Mouse (Mus musculus) intestine, postnatal 0 days (tissue): Measurements from ENCODE around the gene Tbce. TPM values are rescaled to one million over a fixed set of nuclear protein-coding genes. Genes with fewer than 3 reads are reported as not detected.
A peak's percentile ranks its signal among the peaks of the same experiment; 100 is the strongest.
"Not testable (repeated sequence)": the region's sequence is repeated elsewhere in the genome, so short reads cannot be mapped to it uniquely, and the experiment has no call there.

Experiments used
- ATAC-seq: fragments of 200-750 bp; cut with Nextera tagmentation; 2 replicates; pipeline ENCODE4 v1.8.0; 2017; ENCODE audit warnings: mild to moderate bottlenecking, moderate TSS enrichment, moderate library complexity
- H3K27ac ChIP-seq: fragments of 300-500 bp; sonication (generic); 2 replicates; pipeline ENCODE4 v1.5.1; 2014; ENCODE audit warnings: mild to moderate bottlenecking, low read depth, low read length, moderate library complexity
- H3K27me3 ChIP-seq: fragments of 300-500 bp; sonication (generic); replicated peaks from 2 replicates; pipeline ENCODE4 v1.6.1; 2014; ENCODE audit warnings: low read length, mixed read lengths; ENCODE audit not compliant: control insufficient read depth, insufficient read depth
- H3K36me3 ChIP-seq: fragments of 300-500 bp; sonication (generic); 2 replicates; pipeline ENCODE4 v1.6.1; 2014; ENCODE audit warnings: mild to moderate bottlenecking, moderate library complexity; ENCODE audit not compliant: control insufficient read depth, insufficient read depth
- H3K4me1 ChIP-seq: fragments of 300-500 bp; sonication (generic); replicated peaks from 2 replicates; pipeline ENCODE4 v1.6.1; 2014; ENCODE audit warnings: antibody characterized with exemption, low read length, mixed read lengths; ENCODE audit not compliant: control insufficient read depth, insufficient read depth
- H3K4me2 ChIP-seq: fragments of 300-500 bp; sonication (generic); replicated peaks from 2 replicates; pipeline ENCODE4 v1.6.1; 2014; ENCODE audit warnings: low read depth, mild to moderate bottlenecking, moderate library complexity
- H3K4me3 ChIP-seq: fragments of 300-500 bp; sonication (generic); 2 replicates; pipeline ENCODE4 v1.5.1; 2014; ENCODE audit warnings: low read depth, low read length
- H3K9ac ChIP-seq: fragments of 300-500 bp; sonication (generic); 2 replicates; pipeline ENCODE4 v1.6.1; 2014; ENCODE audit warnings: mild to moderate bottlenecking, low read depth, low read length
- H3K9me3 ChIP-seq: fragments of 300-500 bp; sonication (generic); 2 replicates; pipeline ENCODE4 v1.6.1; 2016; ENCODE audit warnings: mixed run types; ENCODE audit not compliant: control insufficient read depth
- CTCF ChIP-seq: sonication (generic); IDR thresholded peaks from 2 replicates; pipeline ENCODE4 v1.5.1; 2016; ENCODE audit warnings: low read depth, mild to moderate bottlenecking, control low read depth, antibody characterized with exemption, moderate library complexity
- WGBS: fragments of 180-500 bp; shearing (Covaris S2); extraction: QIAGEN DNeasy Blood & Tissue Kit; methylation state at CpG from one replicate; pipeline ENCODE4 v1.1.7; 2014; 5-methylcytosine and 5-hydroxymethylcytosine counted together
- polyA plus RNA-seq: library from polyadenylated mRNA; unstranded; fragments of >200 nt; fragmentation: Nextera tagmentation; extraction: Ambion mirVana; gene quantifications from 2 replicates; pipeline ENCODE4 v1.2.1, GENCODE M21; 2015

Gene Tbce
- polyA plus RNA-seq, 1 experiment from 2014 or later = 25.7 TPM

DNA sequence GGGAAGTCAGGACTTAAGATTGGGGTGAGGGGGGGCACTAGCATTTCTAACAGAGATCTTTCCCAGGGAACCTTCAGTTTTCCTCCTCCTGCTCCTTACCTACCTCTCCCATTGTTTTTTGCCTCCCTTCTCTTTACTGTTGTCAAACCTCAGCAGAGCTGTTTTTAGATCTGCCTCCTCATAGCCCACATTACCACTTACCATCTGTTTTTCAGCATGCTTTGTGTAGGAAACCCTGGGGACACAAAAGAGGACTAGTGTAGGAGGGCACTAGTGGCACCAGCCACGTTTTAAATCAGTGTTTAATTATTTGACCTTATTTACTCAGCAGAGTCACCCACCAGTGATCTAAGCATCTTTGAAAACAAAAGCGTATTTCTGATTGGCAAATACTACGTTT is 46.4 kb downstream of the Tbce start:
- no peak overlapping the region for H3K4me2 ChIP-seq
- H3K27ac ChIP-seq = no peak overlapping the region
- H3K9ac ChIP-seq = no peak overlapping the region
- TF ChIP-seq CTCF = no peak
- no peaks in the 10 kb centered on the region for H3K27me3 ChIP-seq
- WGBS = 74% methylated on average over 3 of the region's 3 CpGs
- H3K36me3 ChIP-seq = peaks cover 42% of the 10 kb centered on the region
- H3K4me3 ChIP-seq = no peak overlapping the region
- no peak for ATAC-seq
- H3K9me3 ChIP-seq = no peaks in the 10 kb centered on the region
- H3K4me1 ChIP-seq = no peaks in the 10 kb centered on the region

DNA sequence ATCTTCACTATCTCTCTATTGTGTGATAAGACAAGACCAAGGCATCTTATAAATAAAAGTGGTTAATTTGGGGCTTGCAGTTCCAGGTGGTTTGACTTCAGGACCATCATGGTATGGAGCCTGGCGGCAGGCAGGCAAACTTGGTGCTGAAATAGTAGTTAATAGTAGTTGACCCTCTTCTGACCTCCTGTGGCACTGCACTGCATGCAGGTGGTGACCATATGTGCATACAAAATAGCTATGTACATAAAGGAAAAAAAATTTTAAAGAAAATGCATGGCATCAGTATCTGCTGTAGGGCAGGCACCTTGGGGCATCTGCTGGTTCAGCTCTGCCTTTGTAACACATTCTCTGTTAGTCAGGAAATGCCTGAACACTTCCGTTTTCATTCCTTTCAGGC is 49.0 kb downstream of the Tbce start:
- WGBS = 73% methylated on average over 2 of the region's 2 CpGs
- TF ChIP-seq CTCF = no peak
- ATAC-seq = no peak

DNA sequence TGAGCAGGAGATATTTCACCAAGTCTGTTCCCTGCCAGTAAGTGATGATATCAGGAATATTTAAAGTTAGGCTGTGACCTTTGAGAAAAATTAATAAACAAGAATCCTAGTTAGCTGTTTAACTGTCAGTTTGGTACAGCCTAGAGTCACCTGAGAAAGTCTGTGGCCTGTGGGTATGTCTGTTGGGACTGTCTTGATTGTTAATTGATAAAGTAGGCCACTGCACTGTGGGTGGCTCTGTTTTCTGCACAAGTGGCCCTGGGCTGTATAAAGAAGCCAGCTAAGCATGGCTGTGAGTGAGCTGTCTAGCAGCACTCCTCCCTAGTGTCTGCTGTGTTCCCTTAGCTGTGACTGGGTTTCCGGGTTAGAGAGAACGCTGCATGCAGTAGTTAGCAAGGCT is 50.3 kb downstream of the Tbce start:
- Histone ChIP-seq H3K27me3 (no peaks in the 10 kb centered on the region), H3K9me3 (no peaks in the 10 kb centered on the region), H3K36me3 (peaks cover 9% of the 10 kb centered on the region), H3K4me1 (no peaks in the 10 kb centered on the region), H3K27ac (no peak overlapping the region), H3K4me2 (no peak overlapping the region), H3K4me3 (no peak overlapping the region), H3K9ac (no peak overlapping the region)
- no peak for TF ChIP-seq CTCF
- ATAC-seq = no peak
- 75% methylated on average over 2 of the region's 2 CpGs for WGBS

More for the DNA sequence above, 49.0 kb downstream of the Tbce start:
- Histone ChIP-seq H3K4me2 (no peak overlapping the region), H3K9ac (no peak overlapping the region), H3K27ac (no peak overlapping the region), H3K36me3 (peaks cover 17% of the 10 kb centered on the region), H3K27me3 (no peaks in the 10 kb centered on the region), H3K4me3 (no peak overlapping the region), H3K4me1 (no peaks in the 10 kb centered on the region), H3K9me3 (no peaks in the 10 kb centered on the region)

DNA sequence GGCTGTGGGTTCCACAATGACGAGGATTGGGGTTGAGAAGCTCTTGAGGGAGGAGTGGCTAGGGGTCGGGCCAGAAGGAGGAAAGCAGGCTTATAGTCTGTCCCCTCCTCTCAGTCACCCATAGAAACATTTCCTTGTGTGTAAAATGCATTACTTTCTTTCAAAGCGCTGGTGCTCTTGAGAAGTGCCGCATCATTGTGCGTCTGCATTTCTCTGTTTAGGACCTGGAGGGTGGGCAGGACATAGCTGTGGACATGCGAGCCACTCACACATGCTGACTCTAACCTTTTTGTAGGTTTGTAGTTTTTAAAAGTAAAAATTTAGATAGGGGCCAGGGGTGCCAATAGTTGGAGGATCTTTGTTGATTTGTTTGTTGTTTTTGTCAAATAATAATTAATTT is 55.9 kb downstream of the Tbce start:
- WGBS = 87% methylated on average over 6 of the region's 6 CpGs
- Histone ChIP-seq H3K4me2 (no peak overlapping the region), H3K4me3 (no peak overlapping the region), H3K27me3 (no peaks in the 10 kb centered on the region), H3K36me3 (peaks cover 6% of the 10 kb centered on the region), H3K9ac (no peak overlapping the region), H3K9me3 (no peaks in the 10 kb centered on the region), H3K27ac (no peak overlapping the region), H3K4me1 (no peaks in the 10 kb centered on the region)
- TF ChIP-seq CTCF = no peak
- no peak for ATAC-seq

DNA sequence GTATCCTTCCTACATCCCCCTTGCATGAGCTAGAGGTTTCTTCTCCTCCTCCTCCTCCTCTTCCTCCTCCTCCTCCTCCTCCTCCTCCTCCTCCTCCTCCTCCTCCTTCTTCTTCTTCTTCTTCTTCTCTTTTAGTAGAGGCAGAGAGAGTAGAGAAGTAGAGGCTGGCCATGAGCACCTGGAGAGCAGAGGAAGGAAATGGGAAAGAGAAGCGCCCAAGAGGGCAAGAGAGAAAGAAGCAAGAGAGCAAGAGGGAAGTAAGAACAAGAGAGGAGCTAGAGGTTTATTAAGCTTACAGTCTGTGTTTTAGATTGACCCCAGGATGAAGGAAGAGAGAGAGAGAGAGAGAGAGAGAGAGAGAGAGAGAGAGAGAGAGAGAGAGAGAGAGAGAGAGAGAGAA is 57.6 kb downstream of the Tbce start:
- not testable (repeated sequence) for H3K4me1 ChIP-seq, ATAC-seq
- WGBS = 94% methylated on average over 1 of the region's 1 CpGs

DNA sequence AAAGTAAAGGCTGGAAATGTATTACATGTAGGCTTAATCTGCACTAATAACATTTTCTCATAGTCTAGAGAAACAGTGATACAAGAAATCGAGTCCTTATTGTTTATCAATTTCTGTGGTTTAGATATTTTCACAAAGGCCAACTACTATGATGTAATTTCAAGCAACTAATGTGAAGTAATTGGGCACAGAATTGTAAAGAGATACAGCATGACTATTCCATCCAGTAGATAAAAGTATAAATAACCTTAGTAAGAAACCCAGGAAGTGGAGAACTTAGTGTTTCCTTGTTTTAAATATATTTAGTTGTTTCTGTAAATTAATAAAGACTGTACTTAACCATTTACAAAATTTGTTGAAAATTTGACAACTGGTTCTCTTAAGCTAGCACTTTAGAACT is 69.6 kb downstream of the Tbce start:
- no peaks in the 10 kb centered on the region for H3K4me1 ChIP-seq
- WGBS = 93% methylated on average over 1 of the region's 1 CpGs
- H3K9ac ChIP-seq = no peak overlapping the region
- peaks cover 4% of the 10 kb centered on the region; the same call in 1 of the 2 replicates for H3K36me3 ChIP-seq
- no peak for ATAC-seq
- TF ChIP-seq CTCF = no peak
- H3K4me3 ChIP-seq = no peak overlapping the region
- no peaks in the 10 kb centered on the region for H3K27me3 ChIP-seq
- no peak overlapping the region for H3K4me2 ChIP-seq
- no peaks in the 10 kb centered on the region for H3K9me3 ChIP-seq
- H3K27ac ChIP-seq = no peak overlapping the region

More for the DNA sequence above, 57.6 kb downstream of the Tbce start:
- not testable (repeated sequence) for H3K36me3 ChIP-seq, H3K27me3 ChIP-seq, H3K4me2 ChIP-seq, H3K9ac ChIP-seq, H3K27ac ChIP-seq, H3K9me3 ChIP-seq, H3K4me3 ChIP-seq

DNA sequence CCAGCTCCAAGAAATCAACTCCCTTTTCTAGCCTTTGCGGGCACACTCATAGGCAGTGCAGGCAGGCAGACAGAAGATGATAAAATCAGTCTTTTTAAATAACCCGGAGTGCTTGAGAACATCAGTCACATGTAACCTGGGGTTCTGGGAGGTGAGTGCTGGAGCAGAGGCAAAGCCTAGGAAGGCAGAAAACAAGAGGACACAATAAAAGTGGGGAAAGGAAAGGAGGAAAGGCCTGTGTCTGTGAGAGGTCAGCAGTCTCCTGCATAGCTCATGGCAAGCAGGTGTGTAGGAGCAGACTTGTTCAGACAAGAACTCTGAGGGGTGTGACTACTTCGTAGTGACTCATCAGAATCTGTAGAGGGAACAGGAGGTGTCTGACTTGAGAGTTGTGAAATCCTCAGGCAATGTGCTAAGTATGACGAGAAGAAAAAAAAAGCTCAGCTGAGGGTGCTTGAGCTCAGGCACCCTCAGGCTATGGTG is 70.8 kb downstream of the Tbce start:
- TF ChIP-seq CTCF = no peak
- Histone ChIP-seq H3K4me3 (no peak overlapping the region), H3K4me1 (no peaks in the 10 kb centered on the region), H3K27me3 (no peaks in the 10 kb centered on the region), H3K9ac (no peak overlapping the region), H3K9me3 (no peaks in the 10 kb centered on the region), H3K36me3 (peaks cover 4% of the 10 kb centered on the region; the same call in 1 of the 2 replicates), H3K4me2 (no peak overlapping the region), H3K27ac (0 out of 2 replicates have a peak overlapping the region, but pooled peaks have one; percentile 7)
- ATAC-seq = peak; percentile 99
- WGBS = 57% methylated on average over 4 of the region's 4 CpGs
